Mouse (Mus musculus): Measurements from ENCODE around the gene 4931409K22Rik. TPM values are rescaled to one million over a fixed set of nuclear protein-coding genes. Genes with fewer than 3 reads are reported as not detected.

The 4931409K22Rik gene
- polyA plus RNA-seq (2014; fragmentation: Illumina TruSeq; extraction: RNeasy Lipid Tissue Mini Kit (QIAGEN cat#74804); ENCODE audit: low read depth, low replicate concordance) = 88.2 TPM

GRCm38 (mm10) chr5:24556709-24557108, at the start of gene 4931409K22Rik:
4931409K22Rik (minus strand) TSS chr5:24556809.

GRCm38 (mm10) chr5:24586547-24587199, 30.1 kb upstream of the 4931409K22Rik start, which contains the start of gene Chpf2:
Chpf2 (plus strand) TSS chr5:24586741.

GRCm38 (mm10) chr5:24577183-24577929, 20.7 kb upstream of the 4931409K22Rik start, which contains the start of gene Abcf2:
Abcf2 (minus strand) TSS chr5:24577467.

GRCm38 (mm10) chr5:24540387-24541143, 16.0 kb downstream of the 4931409K22Rik start, which contains the start of gene Asb10:
Asb10 (minus strand) TSS chr5:24540978.

GRCm38 (mm10) chr5:24526889-24527230, 29.7 kb downstream of the 4931409K22Rik start, which contains the start of gene Gbx1:
Gbx1 (minus strand) TSS chr5:24527202.

Other genes starting within 250 kb of the 4931409K22Rik start
- 0.32 TPM for gene Kcnh2, start 205.2 kb downstream of the 4931409K22Rik start, polyA plus RNA-seq (2014; fragmentation: Illumina TruSeq; extraction: RNeasy Lipid Tissue Mini Kit (QIAGEN cat#74804); ENCODE audit: low read depth, low replicate concordance)
- gene Nos3, start 192.0 kb downstream of the 4931409K22Rik start, polyA plus RNA-seq (2014; fragmentation: Illumina TruSeq; extraction: RNeasy Lipid Tissue Mini Kit (QIAGEN cat#74804); ENCODE audit: low read depth, low replicate concordance) = 0.24 TPM
- gene Atg9b, start 164.7 kb downstream of the 4931409K22Rik start, polyA plus RNA-seq (2014; fragmentation: Illumina TruSeq; extraction: RNeasy Lipid Tissue Mini Kit (QIAGEN cat#74804); ENCODE audit: low read depth, low replicate concordance) = 0.13 TPM
- gene Abcb8, start 163.1 kb downstream of the 4931409K22Rik start, polyA plus RNA-seq (2014; fragmentation: Illumina TruSeq; extraction: RNeasy Lipid Tissue Mini Kit (QIAGEN cat#74804); ENCODE audit: low read depth, low replicate concordance) = 2.8 TPM
- gene Asic3, start 143.4 kb downstream of the 4931409K22Rik start, polyA plus RNA-seq (2014; fragmentation: Illumina TruSeq; extraction: RNeasy Lipid Tissue Mini Kit (QIAGEN cat#74804); ENCODE audit: low read depth, low replicate concordance) = 0.17 TPM
- 15.1 TPM for gene Cdk5, start 133.3 kb downstream of the 4931409K22Rik start, polyA plus RNA-seq (2014; fragmentation: Illumina TruSeq; extraction: RNeasy Lipid Tissue Mini Kit (QIAGEN cat#74804); ENCODE audit: low read depth, low replicate concordance)
- 4.1 TPM for gene Slc4a2, start 133.0 kb downstream of the 4931409K22Rik start, polyA plus RNA-seq (2014; fragmentation: Illumina TruSeq; extraction: RNeasy Lipid Tissue Mini Kit (QIAGEN cat#74804); ENCODE audit: low read depth, low replicate concordance)
- gene Fastk, start 111.5 kb downstream of the 4931409K22Rik start, polyA plus RNA-seq (2014; fragmentation: Illumina TruSeq; extraction: RNeasy Lipid Tissue Mini Kit (QIAGEN cat#74804); ENCODE audit: low read depth, low replicate concordance) = 4.1 TPM
- 0.14 TPM for gene Tmub1, start 109.0 kb downstream of the 4931409K22Rik start, polyA plus RNA-seq (2014; fragmentation: Illumina TruSeq; extraction: RNeasy Lipid Tissue Mini Kit (QIAGEN cat#74804); ENCODE audit: low read depth, low replicate concordance)
- 1.8 TPM for gene Agap3, start 104.6 kb downstream of the 4931409K22Rik start, polyA plus RNA-seq (2014; fragmentation: Illumina TruSeq; extraction: RNeasy Lipid Tissue Mini Kit (QIAGEN cat#74804); ENCODE audit: low read depth, low replicate concordance)
- 0.07 TPM for gene Gbx1, start 29.6 kb downstream of the 4931409K22Rik start, polyA plus RNA-seq (2014; fragmentation: Illumina TruSeq; extraction: RNeasy Lipid Tissue Mini Kit (QIAGEN cat#74804); ENCODE audit: low read depth, low replicate concordance)
- not detected for gene Asb10, start 15.8 kb downstream of the 4931409K22Rik start, polyA plus RNA-seq (2014; fragmentation: Illumina TruSeq; extraction: RNeasy Lipid Tissue Mini Kit (QIAGEN cat#74804); ENCODE audit: low read depth, low replicate concordance)
- 67.3 TPM for gene Abcf2, start 20.7 kb upstream of the 4931409K22Rik start, polyA plus RNA-seq (2014; fragmentation: Illumina TruSeq; extraction: RNeasy Lipid Tissue Mini Kit (QIAGEN cat#74804); ENCODE audit: low read depth, low replicate concordance)
- gene Chpf2, start 29.9 kb upstream of the 4931409K22Rik start, polyA plus RNA-seq (2014; fragmentation: Illumina TruSeq; extraction: RNeasy Lipid Tissue Mini Kit (QIAGEN cat#74804); ENCODE audit: low read depth, low replicate concordance) = 0.48 TPM
- gene Smarcd3, start 67.6 kb upstream of the 4931409K22Rik start, polyA plus RNA-seq (2014; fragmentation: Illumina TruSeq; extraction: RNeasy Lipid Tissue Mini Kit (QIAGEN cat#74804); ENCODE audit: low read depth, low replicate concordance) = 1.3 TPM
- 51.6 TPM for gene Nub1, start 128.7 kb upstream of the 4931409K22Rik start, polyA plus RNA-seq (2014; fragmentation: Illumina TruSeq; extraction: RNeasy Lipid Tissue Mini Kit (QIAGEN cat#74804); ENCODE audit: low read depth, low replicate concordance)
- 0.08 TPM for gene Wdr86, start 173.9 kb upstream of the 4931409K22Rik start, polyA plus RNA-seq (2014; fragmentation: Illumina TruSeq; extraction: RNeasy Lipid Tissue Mini Kit (QIAGEN cat#74804); ENCODE audit: low read depth, low replicate concordance)
- not detected for gene Crygn, start 201.2 kb upstream of the 4931409K22Rik start, polyA plus RNA-seq (2014; fragmentation: Illumina TruSeq; extraction: RNeasy Lipid Tissue Mini Kit (QIAGEN cat#74804); ENCODE audit: low read depth, low replicate concordance)

Data from testis, adult 10 weeks (tissue).